Mouse (Mus musculus) embryonic facial prominence, embryonic 13.5 days (tissue): ENCODE data around the gene Hspb7. TPM values are rescaled to one million over a fixed set of nuclear protein-coding genes. Genes with fewer than 3 reads are reported as not detected.

Experiments
- polyA plus RNA-seq: library from polyadenylated mRNA; unstranded; fragments of >200 nt; fragmentation: Nextera tagmentation; extraction: Ambion mirVana; gene quantifications from 2 replicates; pipeline ENCODE4 v1.2.1, GENCODE M21; 2015

Hspb7 gene
- polyA plus RNA-seq, 1 experiment from 2014 or later: not detected

Other genes with a start within 250 kb of the Hspb7 start
- 7.4 and 7.9 TPM in 2 replicates for gene Rsg1, start 206.8 kb upstream of the Hspb7 start, polyA plus RNA-seq
- gene Arhgef19, start 181.3 kb upstream of the Hspb7 start, polyA plus RNA-seq: 18.9 and 23.3 TPM in 2 replicates
- gene Epha2, start 119.5 kb upstream of the Hspb7 start, polyA plus RNA-seq: 2.6 and 4.0 TPM in 2 replicates
- gene Fam131c, start 52.6 kb upstream of the Hspb7 start, polyA plus RNA-seq: 1.7 and 2.9 TPM in 2 replicates
- 0.18 and 0.39 TPM in 2 replicates for gene Clcnka, start 22.1 kb upstream of the Hspb7 start, polyA plus RNA-seq
- gene Clcnkb, start 4.8 kb upstream of the Hspb7 start, polyA plus RNA-seq: not detected in 2 replicates
- not detected in 2 replicates for gene Srarp, start 15.3 kb downstream of the Hspb7 start, polyA plus RNA-seq
- 43.4 and 43.8 TPM in 2 replicates for gene Zbtb17, start 23.9 kb downstream of the Hspb7 start, polyA plus RNA-seq
- 11.6 and 12.7 TPM in 2 replicates for gene Spen, start 117.8 kb downstream of the Hspb7 start, polyA plus RNA-seq
- gene Fblim1, start 185.3 kb downstream of the Hspb7 start, polyA plus RNA-seq: 49.0 and 56.1 TPM in 2 replicates
- 0.47 and 0.74 TPM in 2 replicates for gene Tmem82, start 197.9 kb downstream of the Hspb7 start, polyA plus RNA-seq
- 0.12 TPM in 1 of 2 replicates, not detected in the other for gene Slc25a34, start 203.0 kb downstream of the Hspb7 start, polyA plus RNA-seq
- gene Plekhm2, start 244.1 kb downstream of the Hspb7 start, polyA plus RNA-seq: 8.5 TPM in 2 replicates